Mouse (Mus musculus) cerebellum, adult 2 months (tissue): Measurements from ENCODE around the gene L3mbtl1. TPM values are rescaled to one million over a fixed set of nuclear protein-coding genes. Genes with fewer than 3 reads are reported as not detected.

Source experiments
- DNase-seq, 2 experiments: peaks; one replicate each; pipeline ENCODE4 v3.0.0; 2021
- H3K27ac ChIP-seq: fragments of 200-500 bp; 2 replicates; pipeline ENCODE4 v1.5.1; 2012; ENCODE audit warnings: low read length, control low read depth, inconsistent platforms; ENCODE audit not compliant: insufficient read depth
- H3K27me3 ChIP-seq: fragments of 200-500 bp; 2 replicates; pipeline ENCODE4 v1.6.1; 2012; ENCODE audit warnings: inconsistent platforms, mild to moderate bottlenecking, low read length, moderate library complexity; ENCODE audit not compliant: control insufficient read depth, insufficient read depth
- H3K4me1 ChIP-seq: fragments of 200-500 bp; 2 replicates; pipeline ENCODE4 v1.6.1; 2011; ENCODE audit warnings: low read length; ENCODE audit not compliant: control insufficient read depth, insufficient read depth
- H3K4me3 ChIP-seq: fragments of 200-500 bp; replicated peaks from 2 replicates; pipeline ENCODE3; 2011; ENCODE audit warnings: mild to moderate bottlenecking, low read depth, low read length, control low read depth; ENCODE audit not compliant: insufficient read depth
- CTCF ChIP-seq: fragments of 200-500 bp; IDR thresholded peaks from 2 replicates; pipeline ENCODE4 v1.5.1; 2011; ENCODE audit warnings: low read depth, mild to moderate bottlenecking, control low read depth, low read length, moderate library complexity, borderline replicate concordance; ENCODE audit not compliant: insufficient read depth
- POLR2A ChIP-seq: fragments of 200-500 bp; IDR thresholded peaks from 2 replicates; pipeline ENCODE4 v1.6.1; 2011; ENCODE audit warnings: low read length, control low read depth, borderline replicate concordance; ENCODE audit not compliant: insufficient read depth
- WGBS: fragments of 180-500 bp; shearing (Covaris S2); methylation state at CpG from one replicate; pipeline ENCODE4 v1.1.7; 2018; 5-methylcytosine and 5-hydroxymethylcytosine counted together
- polyA plus RNA-seq: library from polyadenylated mRNA; depleted of rRNA; stranded (reverse); fragments of >200 nt; gene quantifications from 2 replicates; pipeline ENCODE4 v1.2.3, GENCODE M21; 2012

L3mbtl1 gene
- polyA plus RNA-seq, 1 experiment, result 8.5 TPM

DNA sequence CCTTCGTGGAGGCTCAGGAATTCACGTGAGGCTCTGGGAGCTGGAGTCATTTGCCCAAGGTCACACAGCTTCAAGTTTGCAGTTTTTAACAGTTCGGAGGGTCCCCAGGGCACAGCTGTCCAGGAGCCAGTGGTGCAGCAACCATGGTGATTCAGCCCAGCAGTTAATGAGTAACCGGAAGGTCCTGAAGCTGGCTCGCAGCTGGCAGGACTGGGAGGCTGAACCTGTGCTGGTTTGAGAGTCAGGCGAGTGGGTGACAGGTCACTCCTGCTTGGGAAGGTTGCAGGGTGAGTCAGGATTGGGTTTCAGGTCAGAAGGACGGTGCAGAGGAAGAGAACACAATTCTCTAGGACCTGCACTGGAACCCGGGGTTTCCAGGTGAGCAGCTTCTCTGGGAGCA is 43.9 kb downstream of the L3mbtl1 start, which contains the start of gene Sgk2:
Sgk2 (plus strand) TSS at position 113 of the 400 bp plus-strand sequence.
- no peak for DNase-seq
- Histone ChIP-seq H3K4me3 (no peak within 1 kb of the TSS), H3K27me3 (no peaks in the 10 kb centered on the region), H3K4me1 (no peaks in the 10 kb centered on the region), H3K27ac (no peak within 1 kb of the TSS)
- 74% methylated on average over 8 of the region's 8 CpGs for WGBS
- TF ChIP-seq POLR2A (no peak), CTCF (no peak)

DNA sequence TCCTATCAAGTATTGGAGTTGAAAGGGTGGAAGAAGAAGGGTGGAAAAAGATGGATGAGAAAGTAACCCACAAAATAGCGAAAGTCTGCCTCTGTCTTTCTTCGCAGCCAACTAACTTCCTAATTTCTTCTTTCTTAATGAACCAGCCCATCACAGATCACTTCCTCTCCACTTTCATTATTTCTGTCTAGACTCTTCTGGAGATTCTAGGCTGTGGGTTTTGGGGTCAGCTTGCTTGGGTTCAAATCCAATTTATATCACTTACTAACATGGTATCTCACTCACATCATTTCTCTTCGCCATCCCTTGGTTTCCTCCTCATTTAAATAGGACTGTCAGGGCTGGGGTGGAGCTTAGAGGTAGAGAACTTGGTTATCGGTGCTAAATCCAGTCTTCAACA is 45.0 kb downstream of the L3mbtl1 start:
- no peaks in the 10 kb centered on the region for H3K27me3 ChIP-seq
- no peak for DNase-seq
- no peaks in the 10 kb centered on the region for H3K4me1 ChIP-seq
- H3K4me3 ChIP-seq, result no peak overlapping the region
- WGBS, result 93% methylated on average over 4 of the region's 4 CpGs
- TF ChIP-seq POLR2A (no peak), CTCF (no peak)
- no peak overlapping the region for H3K27ac ChIP-seq

DNA sequence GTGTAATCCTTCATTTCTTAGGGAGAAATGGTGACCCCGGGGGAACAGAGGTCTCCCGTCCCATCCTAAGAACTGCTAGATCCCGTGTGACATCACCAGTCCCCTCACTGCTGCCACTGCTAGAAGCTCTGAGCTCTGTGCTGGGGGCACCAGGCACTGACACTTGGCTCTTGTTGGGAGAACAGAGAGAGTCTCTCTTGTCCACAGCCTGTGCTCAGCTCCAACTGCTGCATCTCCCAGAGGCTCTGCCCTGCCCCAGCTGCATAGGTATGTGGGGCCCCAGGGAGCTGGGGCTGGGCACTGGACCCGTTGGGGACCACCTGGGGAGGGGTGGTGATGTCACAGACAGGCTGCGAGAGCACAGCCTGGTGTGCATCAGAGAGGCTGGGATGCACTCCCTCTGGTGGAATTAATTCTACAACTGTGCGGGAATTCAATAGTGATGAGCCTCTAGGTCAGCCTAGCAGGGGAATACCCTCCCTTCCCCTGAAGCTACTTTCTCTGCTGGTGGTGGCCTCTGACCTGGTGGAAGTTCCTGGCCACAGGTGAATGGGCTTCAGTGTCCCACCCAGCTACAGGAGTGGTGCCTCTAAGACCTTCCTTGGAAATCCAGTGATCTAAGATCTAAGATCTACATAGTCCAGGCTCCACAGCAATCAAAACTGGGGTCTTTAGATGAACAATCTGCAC is 48.3 kb downstream of the L3mbtl1 start:
- no peak for DNase-seq
- Histone ChIP-seq H3K27ac (no peak overlapping the region), H3K4me3 (no peak overlapping the region), H3K4me1 (no peaks in the 10 kb centered on the region), H3K27me3 (no peaks in the 10 kb centered on the region)
- TF ChIP-seq POLR2A (no peak), CTCF (no peak)
- 36% methylated on average over 6 of the region's 6 CpGs for WGBS

DNA sequence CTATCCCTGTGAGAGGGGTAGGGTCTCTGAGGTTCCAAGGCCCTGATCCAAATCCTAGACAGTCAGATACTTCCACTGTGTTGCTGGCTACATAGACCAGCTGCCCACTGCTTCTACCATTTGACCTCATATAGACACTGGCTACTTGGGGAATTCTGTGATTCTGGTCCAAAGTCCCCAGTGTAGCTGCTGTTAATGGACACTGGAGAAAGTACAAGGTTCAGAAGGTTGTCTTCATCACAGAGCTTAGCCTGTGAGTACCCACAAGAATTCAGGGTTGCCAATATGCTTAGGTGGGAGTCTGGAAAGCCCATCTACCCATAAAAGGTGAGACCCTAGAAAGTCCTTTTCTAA is 48.8 kb downstream of the L3mbtl1 start:
- TF ChIP-seq CTCF, result no peak
- TF ChIP-seq POLR2A, result no peak
- H3K27me3 ChIP-seq, result no peaks in the 10 kb centered on the region
- no peak overlapping the region for H3K4me3 ChIP-seq
- H3K27ac ChIP-seq, result no peak overlapping the region
- DNase-seq, result no peak
- H3K4me1 ChIP-seq, result no peaks in the 10 kb centered on the region

DNA sequence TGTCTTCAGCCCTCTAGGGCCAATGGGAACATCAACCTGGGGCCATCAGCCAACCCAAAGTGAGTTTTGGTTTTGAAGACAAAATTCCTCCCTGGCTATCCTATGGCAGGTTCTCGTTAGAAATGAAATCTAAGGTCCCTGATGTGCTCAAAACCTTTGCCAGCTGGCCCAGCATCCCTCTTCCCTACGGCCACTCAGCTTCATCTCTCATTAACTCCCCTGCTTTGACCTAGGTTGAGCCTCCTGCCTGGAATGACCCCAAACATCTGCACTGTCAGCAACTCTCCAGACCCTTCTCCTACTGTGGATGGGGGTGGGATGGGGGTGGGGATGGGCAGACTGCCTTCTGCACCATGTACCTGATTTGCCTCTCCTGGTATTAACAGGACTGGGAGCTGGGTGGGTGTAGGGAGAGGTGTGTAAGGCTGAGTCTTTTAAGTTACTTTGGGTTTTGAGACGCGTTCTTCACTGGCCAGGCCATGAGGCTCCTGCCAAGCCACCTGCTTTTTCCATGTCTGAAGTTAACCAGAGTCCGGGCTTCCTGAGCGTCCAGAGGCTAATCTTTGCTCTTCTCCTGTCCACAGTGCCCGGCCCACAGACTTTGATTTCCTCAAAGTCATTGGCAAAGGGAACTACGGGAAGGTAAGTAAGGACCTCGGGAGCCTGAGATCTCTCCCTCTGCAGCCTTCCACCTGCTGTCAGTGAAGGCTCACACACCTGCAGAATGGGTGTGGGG is 50.8 kb downstream of the L3mbtl1 start:
- Histone ChIP-seq H3K4me3 (no peak overlapping the region), H3K27ac (no peak overlapping the region)
- WGBS, result 66% methylated on average over 9 of the region's 9 CpGs

DNA sequence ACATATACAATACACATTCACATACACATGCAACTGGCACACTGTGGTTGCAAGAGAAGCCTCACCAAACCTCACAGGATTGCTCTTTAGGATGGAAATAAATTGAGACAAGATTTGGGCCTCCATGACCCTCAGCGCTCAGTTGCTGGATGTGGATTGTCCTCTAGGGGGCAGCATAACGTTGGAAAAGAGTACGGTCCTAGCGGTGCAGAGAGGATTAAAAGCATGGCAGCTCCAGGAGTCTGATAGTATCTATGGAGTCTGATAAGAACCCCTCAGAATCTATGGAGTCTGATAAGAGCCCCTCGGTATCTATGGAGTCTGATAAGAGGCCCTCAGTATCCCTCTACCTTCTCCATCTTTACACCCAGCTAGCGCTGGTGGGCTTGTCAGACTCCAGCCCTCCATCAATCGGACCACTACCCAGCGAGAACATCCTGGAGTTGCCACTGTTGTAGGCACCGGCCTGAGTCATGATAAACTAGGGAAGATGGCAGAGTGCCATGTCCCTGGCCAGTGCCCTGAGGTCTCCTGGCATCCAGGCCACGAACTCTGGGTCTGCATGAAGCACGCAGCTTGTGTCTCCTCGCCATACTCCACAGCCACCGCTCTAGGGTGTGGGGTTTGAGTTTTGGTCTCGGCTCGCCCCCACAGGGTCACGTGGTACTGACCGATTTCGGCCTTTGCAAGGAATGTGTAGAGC is 55.4 kb downstream of the L3mbtl1 start:
- peak; percentile 52 to 67 for DNase-seq
- TF ChIP-seq CTCF, result peak; percentile 79
- no peak for TF ChIP-seq POLR2A
- WGBS, result 29% methylated on average over 18 of the region's 18 CpGs
- no peaks in the 10 kb centered on the region for H3K4me1 ChIP-seq
- no peak overlapping the region for H3K27ac ChIP-seq
- no peaks in the 10 kb centered on the region for H3K27me3 ChIP-seq
- no peak overlapping the region for H3K4me3 ChIP-seq

More for the DNA sequence above, 50.8 kb downstream of the L3mbtl1 start:
- no peak for DNase-seq
- TF ChIP-seq POLR2A (no peak), CTCF (no peak)
- no peaks in the 10 kb centered on the region for H3K4me1 ChIP-seq
- H3K27me3 ChIP-seq, result no peaks in the 10 kb centered on the region

DNA sequence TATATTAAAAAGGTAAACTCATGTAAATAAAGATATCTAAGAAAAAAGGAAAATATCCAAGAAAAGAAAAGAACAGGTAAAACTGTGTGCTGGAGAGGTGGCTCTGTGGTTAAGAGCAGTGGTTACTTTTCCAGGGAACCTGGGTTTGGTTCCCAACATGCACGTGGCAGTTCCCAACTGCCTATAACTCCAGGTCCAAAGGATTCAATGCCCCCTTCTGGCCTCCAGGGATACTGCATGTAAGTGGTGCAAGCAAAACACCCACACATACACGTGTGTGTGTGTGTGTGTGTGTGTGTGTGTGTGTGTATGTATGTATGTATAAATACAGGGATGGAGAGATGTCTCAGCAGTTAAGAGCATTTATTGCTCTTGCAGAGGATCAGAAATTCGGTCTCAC is 56.5 kb downstream of the L3mbtl1 start:
- H3K4me3 ChIP-seq, result no peak overlapping the region
- H3K27me3 ChIP-seq, result no peaks in the 10 kb centered on the region
- DNase-seq, result peak in 1 of 2 experiments; percentile 10
- H3K27ac ChIP-seq, result no peak overlapping the region
- TF ChIP-seq CTCF (peak; percentile 47; the same call in 1 of the 2 replicates), POLR2A (no peak)
- 30% methylated on average over 3 of the region's 3 CpGs for WGBS
- H3K4me1 ChIP-seq, result no peaks in the 10 kb centered on the region
